8 mouse cellular contexts compared by ENCODE assay signal in the genomic region with DNA sequence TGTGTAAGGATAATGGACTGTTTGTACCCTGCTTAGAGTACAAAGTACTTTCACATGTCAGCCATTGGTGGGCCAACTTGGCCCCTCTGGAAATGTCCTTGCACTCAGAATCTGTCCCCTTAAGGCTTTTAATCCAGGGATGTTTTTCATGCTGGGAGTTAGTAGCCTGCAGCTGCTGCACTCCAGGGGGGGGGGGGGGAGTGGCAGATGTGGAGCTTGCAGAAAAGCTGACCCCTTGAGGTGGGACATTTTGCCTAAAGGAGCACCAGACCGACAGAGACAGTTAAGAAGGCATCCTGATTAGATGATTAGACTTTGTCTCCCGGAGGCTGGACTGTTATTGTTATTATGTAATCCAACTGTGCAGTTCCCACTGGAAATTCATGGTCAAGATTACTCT. TPM values are rescaled to one million over a fixed set of nuclear protein-coding genes. Genes with fewer than 3 reads are reported as not detected.
DNase-seq lines count a peak whose midpoint lies in the region; ATAC-seq and TF ChIP-seq lines count a peak whose summit lies in the region.

No protein-coding gene starts in this region.

- 24% methylated on average over 2 of the region's 2 CpGs for WGBS in kidney, embryonic 16.5 days
- WGBS in forebrain, embryonic 12.5 days: 7% methylated on average over 2 of the region's 2 CpGs
- 7% methylated on average over 2 of the region's 2 CpGs for WGBS in hindbrain, postnatal 0 days
- WGBS in midbrain, embryonic 16.5 days: 6% methylated on average over 2 of the region's 2 CpGs

- peak overlapping the region; percentile 47; the same call in 1 of the 2 replicates for H3K27ac ChIP-seq in kidney, embryonic 16.5 days (ENCODE audit: low read length)
- no peak overlapping the region for H3K27ac ChIP-seq in forebrain, embryonic 12.5 days
- no peak overlapping the region for H3K27ac ChIP-seq in hindbrain, postnatal 0 days
- H3K27ac ChIP-seq in midbrain, embryonic 16.5 days (ENCODE audit: low read length): no peak overlapping the region

- H3K9ac ChIP-seq in kidney, embryonic 16.5 days (replicated peaks; ENCODE audit: low read length): peak overlapping the region; percentile 58
- no peak overlapping the region for H3K9ac ChIP-seq in forebrain, embryonic 12.5 days
- no peak overlapping the region for H3K9ac ChIP-seq in hindbrain, postnatal 0 days (replicated peaks; ENCODE audit: low read length)
- peak overlapping the region; percentile 5 for H3K9ac ChIP-seq in midbrain, embryonic 16.5 days (ENCODE audit: low read depth, low read length)

- H3K27me3 ChIP-seq in kidney, embryonic 16.5 days (ENCODE audit: insufficient read depth, low read length): no peaks in the 10 kb centered on the region
- H3K27me3 ChIP-seq in forebrain, embryonic 12.5 days: peaks cover 12% of the 10 kb centered on the region
- no peaks in the 10 kb centered on the region for H3K27me3 ChIP-seq in hindbrain, postnatal 0 days (ENCODE audit: insufficient read depth, low read length)
- no peaks in the 10 kb centered on the region for H3K27me3 ChIP-seq in midbrain, embryonic 16.5 days (ENCODE audit: control insufficient read depth, insufficient read depth, low read depth, low read length)

- peak overlapping the region; percentile 82 for H3K4me3 ChIP-seq in kidney, embryonic 16.5 days (ENCODE audit: low read length)
- peak overlapping the region; percentile 15 for H3K4me3 ChIP-seq in forebrain, embryonic 12.5 days (replicated peaks)
- H3K4me3 ChIP-seq in hindbrain, postnatal 0 days (ENCODE audit: low read length): peak overlapping the region; percentile 18
- peak overlapping the region; percentile 21 for H3K4me3 ChIP-seq in midbrain, embryonic 16.5 days (ENCODE audit: low read depth, low read length)

- H3K36me3 ChIP-seq in kidney, embryonic 16.5 days (ENCODE audit: insufficient read depth, low read length): peaks cover 5% of the 10 kb centered on the region; the same call in 1 of the 2 replicates
- H3K36me3 ChIP-seq in forebrain, embryonic 12.5 days (replicated peaks): peaks cover 21% of the 10 kb centered on the region
- H3K36me3 ChIP-seq in hindbrain, postnatal 0 days (ENCODE audit: insufficient read depth, low read length): no peaks in the 10 kb centered on the region; the same call in 1 of the 2 replicates
- H3K36me3 ChIP-seq in midbrain, embryonic 16.5 days (ENCODE audit: control insufficient read depth, insufficient read depth, low read length): peaks cover 2% of the 10 kb centered on the region; the same call in 1 of the 2 replicates

- no peak for DNase-seq in kidney, postnatal 4 days
- no peak for DNase-seq in hindbrain, postnatal 0 days (ENCODE audit: low spot score)
- DNase-seq in frontal cortex, postnatal 36 days (ENCODE audit: low spot score in 2 of 2): no peak
- DNase-seq in thymus, postnatal 25 days: no peak
- DNase-seq in urinary bladder, postnatal 14 days (ENCODE audit: low spot score): no peak

- TF ChIP-seq CTCF in hindbrain, postnatal 0 days (IDR thresholded peaks at IDR 0.05; ENCODE audit: low read depth): no peak

- H3K4me1 ChIP-seq in kidney, embryonic 16.5 days (ENCODE audit: insufficient read depth, low read length): peaks cover 34% of the 10 kb centered on the region
- peaks cover 66% of the 10 kb centered on the region for H3K4me1 ChIP-seq in forebrain, embryonic 12.5 days
- H3K4me1 ChIP-seq in hindbrain, postnatal 0 days (ENCODE audit: insufficient read depth, low read length): peaks cover 31% of the 10 kb centered on the region; the same call in 1 of the 2 replicates
- peaks cover 58% of the 10 kb centered on the region for H3K4me1 ChIP-seq in midbrain, embryonic 16.5 days (ENCODE audit: control insufficient read depth, insufficient read depth, low read length)

- peak overlapping the region; percentile 77 for H3K4me2 ChIP-seq in kidney, embryonic 16.5 days (replicated peaks; ENCODE audit: low read depth, low read length)
- peak overlapping the region; percentile 43 for H3K4me2 ChIP-seq in forebrain, embryonic 12.5 days
- H3K4me2 ChIP-seq in hindbrain, postnatal 0 days (ENCODE audit: low read depth, low read length): peak overlapping the region; percentile 64
- H3K4me2 ChIP-seq in midbrain, embryonic 16.5 days (ENCODE audit: low read length): peak overlapping the region; percentile 59

- no peaks in the 10 kb centered on the region for H3K9me3 ChIP-seq in kidney, embryonic 16.5 days (ENCODE audit: low read length)
- no peaks in the 10 kb centered on the region for H3K9me3 ChIP-seq in forebrain, embryonic 12.5 days
- H3K9me3 ChIP-seq in hindbrain, postnatal 0 days (ENCODE audit: low read length): no peaks in the 10 kb centered on the region
- no peaks in the 10 kb centered on the region for H3K9me3 ChIP-seq in midbrain, embryonic 16.5 days (replicated peaks; ENCODE audit: control insufficient read depth, low read length, poor library complexity, severe bottlenecking)

- no peak for ATAC-seq in kidney, embryonic 16.5 days (ENCODE audit: low FRiP score, low TSS enrichment)
- no peak for ATAC-seq in forebrain, embryonic 12.5 days (ENCODE audit: low FRiP score)
- no peak for ATAC-seq in hindbrain, postnatal 0 days
- no peak for ATAC-seq in midbrain, embryonic 16.5 days

RNA-seq across cellular contexts. Expression of gene Lbh, which starts 2.3 kb away (rescaled TPM):
- 8.4 and 8.8 TPM in 2 replicates for polyA plus RNA-seq in kidney, embryonic 16.5 days (2015; fragmentation: Nextera tagmentation; extraction: Ambion mirVana)
- polyA plus RNA-seq in forebrain, embryonic 12.5 days (2016; fragmentation: Nextera tagmentation; extraction: Ambion mirVana): 4.1 and 4.5 TPM in 2 replicates
- 79.4 and 103 TPM in 2 replicates for total RNA-seq in hindbrain, postnatal 0 days (2014; rRNA removed)
- polyA plus RNA-seq in hindbrain, postnatal 0 days (2015; fragmentation: Nextera tagmentation; extraction: Ambion mirVana): 4.3 and 4.6 TPM in 2 replicates
- 4.0 and 5.5 TPM in 2 replicates for polyA plus RNA-seq in midbrain, embryonic 16.5 days (2015; fragmentation: Nextera tagmentation; extraction: Ambion mirVana)

Comparison
In these comparisons a context has a peak if more than half of its experiments do, and no peak if none do; other contexts are left out.
1. H3K4me3 ChIP-seq: peak in every context shown above with its lines; median percentile 82 in kidney, embryonic 16.5 days; 21 in midbrain, embryonic 16.5 days; 18 in hindbrain, postnatal 0 days; 15 in forebrain, embryonic 12.5 days.
2. H3K9ac ChIP-seq: peak in kidney, embryonic 16.5 days (single experiment) and midbrain, embryonic 16.5 days (single experiment); none in forebrain, embryonic 12.5 days (single experiment) and hindbrain, postnatal 0 days (single experiment).
3. Peak in every context shown above with its lines, with median percentiles within 50 percentile points of each other: H3K4me2 ChIP-seq.